Mouse (Mus musculus): ENCODE measurements at regions not wholly inside any gene's neighbourhood (a gene's known extent, or its start where the extent isn't known, plus 50 kb on each side); places are given as distances from the start of the nearest gene placed in this dataset.

GRCm38 (mm10) chr4:87501791-87502190 is 271.5 kb upstream of the Slc24a2 start:
- DNase-seq: no peak

- DNase-seq: peak; percentile 10
Observed at GRCm38 (mm10) chr4:87500441-87500840, 270.2 kb upstream of the Slc24a2 start.

GRCm38 (mm10) chr4:87487798-87488197 is 257.5 kb upstream of the Slc24a2 start:
- no peak for DNase-seq

GRCm38 (mm10) chr4:87475537-87475936 is 245.3 kb upstream of the Slc24a2 start:
- DNase-seq: no peak

- no peak for DNase-seq
Observed at GRCm38 (mm10) chr4:87473331-87474039, 243.2 kb upstream of the Slc24a2 start.

- no peak for DNase-seq
Observed at GRCm38 (mm10) chr4:87472787-87473186, 242.5 kb upstream of the Slc24a2 start.

- no peak for DNase-seq
Observed at GRCm38 (mm10) chr4:87471385-87471784, 241.1 kb upstream of the Slc24a2 start.

- DNase-seq: no peak
Observed at GRCm38 (mm10) chr4:87467600-87467999, 237.3 kb upstream of the Slc24a2 start.

- DNase-seq: no peak
Observed at GRCm38 (mm10) chr4:87467018-87467417, 236.7 kb upstream of the Slc24a2 start.

GRCm38 (mm10) chr4:87461181-87461912 is 231.1 kb upstream of the Slc24a2 start:
- DNase-seq: peak; percentile 30

- no peak for DNase-seq
Observed at GRCm38 (mm10) chr4:87455863-87456578, 225.7 kb upstream of the Slc24a2 start.

GRCm38 (mm10) chr4:87452122-87452521 is 221.8 kb upstream of the Slc24a2 start:
- no peak for DNase-seq

GRCm38 (mm10) chr4:87451251-87451650 is 221.0 kb upstream of the Slc24a2 start:
- DNase-seq: no peak

GRCm38 (mm10) chr4:87448338-87448737 is 218.1 kb upstream of the Slc24a2 start:
- no peak for DNase-seq

- no peak for DNase-seq
Observed at GRCm38 (mm10) chr4:87446856-87447255, 216.6 kb upstream of the Slc24a2 start.

- no peak for DNase-seq
Observed at GRCm38 (mm10) chr4:87434136-87434535, 203.9 kb upstream of the Slc24a2 start.

GRCm38 (mm10) chr4:87428374-87428773 is 198.1 kb upstream of the Slc24a2 start:
- no peak for DNase-seq

- no peak for DNase-seq
Observed at GRCm38 (mm10) chr4:87424066-87424465, 193.8 kb upstream of the Slc24a2 start.

- DNase-seq: no peak
Observed at GRCm38 (mm10) chr4:87422588-87422987, 192.3 kb upstream of the Slc24a2 start.

GRCm38 (mm10) chr4:87403354-87403753 is 173.1 kb upstream of the Slc24a2 start:
- DNase-seq: no peak

GRCm38 (mm10) chr4:87402173-87402556 is 171.9 kb upstream of the Slc24a2 start:
- DNase-seq: no peak

GRCm38 (mm10) chr4:87401316-87402172 is 171.3 kb upstream of the Slc24a2 start:
- DNase-seq: peak; percentile 30

- no peak for DNase-seq
Observed at GRCm38 (mm10) chr4:87386835-87387234, 156.6 kb upstream of the Slc24a2 start.

Data from right cerebral cortex, postnatal 4 days (tissue).